Mouse (Mus musculus) liver, embryonic 14.5 days (tissue): ENCODE measurements at regions not wholly inside any gene's neighbourhood (a gene's known extent, or its start where the extent isn't known, plus 50 kb on each side); places are given as distances from the start of the nearest gene placed in this dataset.

ENCODE experiments used
- CTCF ChIP-seq: IDR thresholded peaks from 2 replicates; pipeline ENCODE4 v1.5.1; 2016; ENCODE audit warnings: antibody characterized with exemption, low read depth, control low read depth
- EP300 ChIP-seq: IDR thresholded peaks from 2 replicates; pipeline ENCODE4 v1.6.1; 2016; ENCODE audit warnings: antibody characterized with exemption, low read depth

DNA sequence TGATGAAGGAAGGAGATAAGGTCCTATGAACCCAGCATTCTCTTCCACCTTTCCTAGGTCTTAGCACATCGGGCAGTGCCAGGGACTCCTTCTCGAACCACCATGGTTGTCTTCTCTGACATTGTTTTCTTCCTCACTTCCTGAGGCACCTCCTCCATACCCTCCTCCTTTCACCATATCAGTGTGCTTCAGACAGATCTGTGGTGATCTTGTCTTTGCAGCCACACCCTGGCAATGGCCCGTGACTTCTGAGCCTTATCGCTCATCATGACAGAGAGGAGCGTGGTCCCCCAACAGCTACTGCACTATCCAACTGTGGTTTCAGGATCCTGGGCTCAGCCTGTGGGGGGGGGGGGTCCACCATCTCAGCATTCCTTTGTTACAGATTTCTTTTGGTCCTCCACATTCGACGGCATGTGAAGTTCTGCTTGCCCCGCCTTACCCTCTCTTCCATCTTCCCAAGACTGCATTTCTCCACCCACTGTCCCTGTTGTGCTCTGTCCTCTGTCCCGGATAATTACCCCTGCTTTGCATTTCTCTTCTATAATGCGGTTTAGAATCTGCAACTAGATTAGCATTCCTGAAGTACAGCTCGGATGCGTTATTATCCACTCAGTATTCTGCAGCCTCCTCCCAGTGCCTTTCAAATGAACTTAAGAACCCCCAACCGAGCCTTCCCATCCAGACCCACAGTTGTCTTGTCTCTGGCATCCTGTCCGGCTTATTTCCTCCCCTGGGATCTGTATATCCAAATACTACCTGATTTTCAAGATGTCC is 67.2 kb upstream of the Ccn6 start:
- TF ChIP-seq CTCF (no peak), EP300 (peak; percentile 28; the same call in 1 of the 2 replicates)
